Mouse (Mus musculus) testis, adult 2 months (tissue): Measurements from ENCODE around the gene Snrnp35. TPM values are rescaled to one million over a fixed set of nuclear protein-coding genes. Genes with fewer than 3 reads are reported as not detected.

Experiments used
- H3K27ac ChIP-seq: fragments of 200-500 bp; 2 replicates; pipeline ENCODE4 v1.5.1; 2012; ENCODE audit warnings: low read depth, low read length; ENCODE audit not compliant: control insufficient read depth, insufficient read depth
- H3K27me3 ChIP-seq: fragments of 200-500 bp; 2 replicates; pipeline ENCODE4 v1.6.1; 2012; ENCODE audit warnings: mild to moderate bottlenecking, low read length, moderate library complexity; ENCODE audit not compliant: control insufficient read depth, insufficient read depth
- H3K36me3 ChIP-seq: fragments of 200-500 bp; 2 replicates; pipeline ENCODE4 v1.6.1; 2012; ENCODE audit warnings: mild to moderate bottlenecking, low read length; ENCODE audit not compliant: control insufficient read depth, insufficient read depth
- H3K4me1 ChIP-seq: fragments of 200-500 bp; 2 replicates; pipeline ENCODE4 v1.6.1; 2012; ENCODE audit warnings: low read length; ENCODE audit not compliant: control insufficient read depth, insufficient read depth
- H3K4me3 ChIP-seq: fragments of 200-500 bp; 2 replicates; pipeline ENCODE4 v1.5.1; 2012; ENCODE audit warnings: low read depth, mild to moderate bottlenecking, low read length, moderate library complexity, mixed read lengths; ENCODE audit not compliant: control insufficient read depth
- CTCF ChIP-seq: fragments of 200-500 bp; IDR thresholded peaks from 2 replicates; pipeline ENCODE4 v1.5.1; 2012; ENCODE audit warnings: low read depth, mild to moderate bottlenecking, inconsistent platforms, low read length, moderate library complexity; ENCODE audit not compliant: control insufficient read depth, insufficient read depth, insufficient replicate concordance
- POLR2A ChIP-seq: fragments of 200-500 bp; IDR thresholded peaks from 2 replicates; pipeline ENCODE4 v1.6.1; 2012; ENCODE audit warnings: low read depth, mild to moderate bottlenecking, inconsistent platforms, low read length, moderate library complexity; ENCODE audit not compliant: control insufficient read depth
- polyA plus RNA-seq: library from polyadenylated mRNA; depleted of rRNA; stranded (reverse); fragments of >200 nt; gene quantifications from 2 replicates; pipeline ENCODE4 v1.2.3, GENCODE M21; 2012

Gene Snrnp35
- polyA plus RNA-seq, 1 experiment = 26.5 TPM

GRCm38 (mm10) chr5:124530655-124531582 is 48.0 kb downstream of the Snrnp35 start, which contains the start of gene Rilpl1:
TSS of gene Rilpl1 (minus strand) at chr5:124531391.
- Histone ChIP-seq H3K4me3 (peak within 1 kb of the TSS; percentile 83), H3K4me1 (peaks cover 5% of the 10 kb centered on the region), H3K27ac (peak within 1 kb of the TSS; percentile 51), H3K36me3 (no peaks in the 10 kb centered on the region), H3K27me3 (no peaks in the 10 kb centered on the region)
- TF ChIP-seq POLR2A (no peak), CTCF (no peak)

- H3K36me3 ChIP-seq = no peaks in the 10 kb centered on the region
- H3K27ac ChIP-seq = peak overlapping the region; percentile 51
- H3K27me3 ChIP-seq = no peaks in the 10 kb centered on the region
- TF ChIP-seq POLR2A (no peak), CTCF (no peak)
- peaks cover 5% of the 10 kb centered on the region for H3K4me1 ChIP-seq
- peak overlapping the region; percentile 83 for H3K4me3 ChIP-seq
Measured at GRCm38 (mm10) chr5:124531583-124531930, 48.6 kb downstream of the Snrnp35 start.

- Histone ChIP-seq H3K27me3 (no peaks in the 10 kb centered on the region), H3K4me3 (no peak overlapping the region), H3K36me3 (no peaks in the 10 kb centered on the region), H3K27ac (no peak overlapping the region), H3K4me1 (peaks cover 10% of the 10 kb centered on the region)
- TF ChIP-seq CTCF = no peak
- TF ChIP-seq POLR2A = no peak
Measured at GRCm38 (mm10) chr5:124532451-124532850, 49.5 kb downstream of the Snrnp35 start.

- Histone ChIP-seq H3K36me3 (no peaks in the 10 kb centered on the region), H3K4me3 (no peak overlapping the region), H3K27me3 (no peaks in the 10 kb centered on the region), H3K4me1 (peaks cover 8% of the 10 kb centered on the region), H3K27ac (no peak overlapping the region)
- no peak for TF ChIP-seq CTCF
- no peak for TF ChIP-seq POLR2A
Measured at GRCm38 (mm10) chr5:124535016-124535415, 52.1 kb downstream of the Snrnp35 start.

- H3K36me3 ChIP-seq = no peaks in the 10 kb centered on the region
- TF ChIP-seq POLR2A (no peak), CTCF (no peak)
- H3K4me1 ChIP-seq = peaks cover 5% of the 10 kb centered on the region
- H3K4me3 ChIP-seq = peak overlapping the region; percentile 1; the same call in 1 of the 2 replicates
- H3K27me3 ChIP-seq = no peaks in the 10 kb centered on the region
- peak overlapping the region; percentile 31; the same call in 1 of the 2 replicates for H3K27ac ChIP-seq
Measured at GRCm38 (mm10) chr5:124536776-124537175, 53.8 kb downstream of the Snrnp35 start.

- Histone ChIP-seq H3K4me3 (no peak overlapping the region), H3K27ac (no peak overlapping the region), H3K27me3 (no peaks in the 10 kb centered on the region), H3K36me3 (no peaks in the 10 kb centered on the region), H3K4me1 (peaks cover 8% of the 10 kb centered on the region)
- TF ChIP-seq POLR2A (no peak), CTCF (no peak; the same call in 1 of the 2 replicates)
Measured at GRCm38 (mm10) chr5:124538813-124539792, 56.2 kb downstream of the Snrnp35 start.

GRCm38 (mm10) chr5:124539905-124540304 is 57.0 kb downstream of the Snrnp35 start:
- no peak overlapping the region for H3K27ac ChIP-seq
- no peaks in the 10 kb centered on the region for H3K27me3 ChIP-seq
- peaks cover 8% of the 10 kb centered on the region for H3K4me1 ChIP-seq
- TF ChIP-seq POLR2A = no peak
- TF ChIP-seq CTCF = no peak
- H3K4me3 ChIP-seq = no peak overlapping the region
- H3K36me3 ChIP-seq = no peaks in the 10 kb centered on the region; the same call in 1 of the 2 replicates
